Mouse (Mus musculus) lung, postnatal 14 days (tissue): ENCODE data around the gene Slc29a3.
A peak's percentile ranks its signal among the peaks of the same experiment; 100 is the strongest.
"Not testable (repeated sequence)": the region's sequence is repeated elsewhere in the genome, so short reads cannot be mapped to it uniquely, and the experiment has no call there.

Source experiments
- DNase-seq: peaks from one replicate; pipeline ENCODE4 v3.0.0; 2021

Gene Slc29a3

GRCm38 (mm10) chr10:60723345-60723744, 29.2 kb downstream of the Slc29a3 start:
- DNase-seq = no peak

- DNase-seq = no peak
Measured at GRCm38 (mm10) chr10:60721640-60722039, 31.0 kb downstream of the Slc29a3 start.

- DNase-seq = no peak
Measured at GRCm38 (mm10) chr10:60720461-60720860, 32.1 kb downstream of the Slc29a3 start.

- no peak for DNase-seq
Measured at GRCm38 (mm10) chr10:60718491-60718890, 34.1 kb downstream of the Slc29a3 start.

- DNase-seq = no peak
Measured at GRCm38 (mm10) chr10:60716449-60716848, 36.1 kb downstream of the Slc29a3 start.

- not testable (repeated sequence) for DNase-seq
Measured at GRCm38 (mm10) chr10:60712299-60712698, 40.3 kb downstream of the Slc29a3 start.

- no peak for DNase-seq
Measured at GRCm38 (mm10) chr10:60708837-60709236, 43.8 kb downstream of the Slc29a3 start.

GRCm38 (mm10) chr10:60706268-60706667, 46.3 kb downstream of the Slc29a3 start:
- DNase-seq = no peak

GRCm38 (mm10) chr10:60705134-60705533, 47.5 kb downstream of the Slc29a3 start:
- DNase-seq = no peak

- DNase-seq = no peak
Measured at GRCm38 (mm10) chr10:60697775-60698174, 54.8 kb downstream of the Slc29a3 start.

- peak; percentile 75 for DNase-seq
Measured at GRCm38 (mm10) chr10:60696975-60697374, 55.6 kb downstream of the Slc29a3 start.

GRCm38 (mm10) chr10:60696390-60696789, 56.2 kb downstream of the Slc29a3 start, which contains the start of gene Cdh23:
Gene Cdh23, minus strand, starts transcription at chr10:60696490.
- no peak for DNase-seq

GRCm38 (mm10) chr10:60691671-60692390, 60.8 kb downstream of the Slc29a3 start:
- DNase-seq = no peak

- peak; percentile 34 for DNase-seq
Measured at GRCm38 (mm10) chr10:60690960-60691359, 61.6 kb downstream of the Slc29a3 start.

- DNase-seq = no peak
Measured at GRCm38 (mm10) chr10:60689396-60689795, 63.2 kb downstream of the Slc29a3 start.

- DNase-seq = peak; percentile 57
Measured at GRCm38 (mm10) chr10:60687011-60687776, 65.4 kb downstream of the Slc29a3 start.

GRCm38 (mm10) chr10:60686641-60686975, 66.0 kb downstream of the Slc29a3 start:
- no peak for DNase-seq

- no peak for DNase-seq
Measured at GRCm38 (mm10) chr10:60685764-60686640, 66.6 kb downstream of the Slc29a3 start.

- no peak for DNase-seq
Measured at GRCm38 (mm10) chr10:60678926-60679325, 73.7 kb downstream of the Slc29a3 start.

- no peak for DNase-seq
Measured at GRCm38 (mm10) chr10:60677319-60677718, 75.3 kb downstream of the Slc29a3 start.

GRCm38 (mm10) chr10:60670166-60670565, 82.4 kb downstream of the Slc29a3 start:
- no peak for DNase-seq

- DNase-seq = no peak
Measured at GRCm38 (mm10) chr10:60668591-60668990, 84.0 kb downstream of the Slc29a3 start.
